Mouse (Mus musculus) cerebellum, adult 2 months (tissue): ENCODE data around the gene Slc6a17. TPM values are rescaled to one million over a fixed set of nuclear protein-coding genes. Genes with fewer than 3 reads are reported as not detected.

Experiments
- DNase-seq, 2 experiments: peaks; one replicate each; pipeline ENCODE4 v3.0.0; 2021
- H3K27ac ChIP-seq: fragments of 200-500 bp; 2 replicates; pipeline ENCODE4 v1.5.1; 2012; ENCODE audit warnings: low read length, control low read depth, inconsistent platforms; ENCODE audit not compliant: insufficient read depth
- H3K27me3 ChIP-seq: fragments of 200-500 bp; 2 replicates; pipeline ENCODE4 v1.6.1; 2012; ENCODE audit warnings: inconsistent platforms, mild to moderate bottlenecking, low read length, moderate library complexity; ENCODE audit not compliant: control insufficient read depth, insufficient read depth
- H3K4me1 ChIP-seq: fragments of 200-500 bp; 2 replicates; pipeline ENCODE4 v1.6.1; 2011; ENCODE audit warnings: low read length; ENCODE audit not compliant: control insufficient read depth, insufficient read depth
- H3K4me3 ChIP-seq: fragments of 200-500 bp; replicated peaks from 2 replicates; pipeline ENCODE3; 2011; ENCODE audit warnings: mild to moderate bottlenecking, low read depth, low read length, control low read depth; ENCODE audit not compliant: insufficient read depth
- CTCF ChIP-seq: fragments of 200-500 bp; IDR thresholded peaks from 2 replicates; pipeline ENCODE4 v1.5.1; 2011; ENCODE audit warnings: low read depth, mild to moderate bottlenecking, control low read depth, low read length, moderate library complexity, borderline replicate concordance; ENCODE audit not compliant: insufficient read depth
- POLR2A ChIP-seq: fragments of 200-500 bp; IDR thresholded peaks from 2 replicates; pipeline ENCODE4 v1.6.1; 2011; ENCODE audit warnings: low read length, control low read depth, borderline replicate concordance; ENCODE audit not compliant: insufficient read depth
- WGBS: fragments of 180-500 bp; shearing (Covaris S2); methylation state at CpG from one replicate; pipeline ENCODE4 v1.1.7; 2018; 5-methylcytosine and 5-hydroxymethylcytosine counted together
- polyA plus RNA-seq: library from polyadenylated mRNA; depleted of rRNA; stranded (reverse); fragments of >200 nt; gene quantifications from 2 replicates; pipeline ENCODE4 v1.2.3, GENCODE M21; 2012

Slc6a17 gene
- polyA plus RNA-seq, 1 experiment, result 158 TPM

DNA sequence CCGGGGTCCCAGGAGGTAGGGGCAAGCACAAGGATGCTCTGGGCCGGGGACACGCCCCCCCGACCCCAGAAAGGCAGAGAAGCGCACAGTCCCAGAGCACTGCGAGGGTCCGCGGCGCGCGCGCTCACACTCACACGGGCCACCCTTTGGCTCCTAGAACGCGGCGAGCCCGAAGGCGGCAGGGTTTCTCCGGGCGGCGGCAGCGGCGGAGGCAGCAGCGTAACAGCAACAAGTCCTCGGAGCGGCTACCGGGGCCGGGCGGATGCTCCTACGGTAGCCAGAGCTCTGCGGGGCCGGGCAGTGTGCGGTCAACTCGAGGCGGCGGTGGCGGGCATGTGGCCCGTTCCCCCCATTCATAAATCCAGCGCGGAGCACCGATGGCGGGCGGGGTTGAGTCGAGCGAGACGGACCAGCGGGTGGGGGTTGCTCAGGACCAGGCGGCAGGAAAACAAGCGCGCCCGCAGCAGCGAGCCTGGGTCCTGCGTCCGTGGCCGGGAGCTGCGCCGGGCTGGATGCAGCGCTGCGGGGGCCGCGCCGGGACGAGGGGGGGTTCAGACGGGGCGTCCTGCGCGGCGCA, 58.5 kb downstream of the Slc6a17 start, which contains the start of gene Kcnc4:
Gene Kcnc4, minus strand, starts transcription at position 357 of the 577 bp plus-strand sequence.
- H3K27ac ChIP-seq, result peak within 1 kb of the TSS; percentile 82
- peak; percentile 48 to 65 for DNase-seq
- under 1% methylated on average over 68 of the region's 68 CpGs for WGBS
- peaks cover 5% of the 10 kb centered on the region; the same call in 1 of the 2 replicates for H3K4me1 ChIP-seq
- no peaks in the 10 kb centered on the region for H3K27me3 ChIP-seq
- TF ChIP-seq POLR2A (no peak), CTCF (no peak)
- H3K4me3 ChIP-seq, result peak within 1 kb of the TSS; percentile 78

DNA sequence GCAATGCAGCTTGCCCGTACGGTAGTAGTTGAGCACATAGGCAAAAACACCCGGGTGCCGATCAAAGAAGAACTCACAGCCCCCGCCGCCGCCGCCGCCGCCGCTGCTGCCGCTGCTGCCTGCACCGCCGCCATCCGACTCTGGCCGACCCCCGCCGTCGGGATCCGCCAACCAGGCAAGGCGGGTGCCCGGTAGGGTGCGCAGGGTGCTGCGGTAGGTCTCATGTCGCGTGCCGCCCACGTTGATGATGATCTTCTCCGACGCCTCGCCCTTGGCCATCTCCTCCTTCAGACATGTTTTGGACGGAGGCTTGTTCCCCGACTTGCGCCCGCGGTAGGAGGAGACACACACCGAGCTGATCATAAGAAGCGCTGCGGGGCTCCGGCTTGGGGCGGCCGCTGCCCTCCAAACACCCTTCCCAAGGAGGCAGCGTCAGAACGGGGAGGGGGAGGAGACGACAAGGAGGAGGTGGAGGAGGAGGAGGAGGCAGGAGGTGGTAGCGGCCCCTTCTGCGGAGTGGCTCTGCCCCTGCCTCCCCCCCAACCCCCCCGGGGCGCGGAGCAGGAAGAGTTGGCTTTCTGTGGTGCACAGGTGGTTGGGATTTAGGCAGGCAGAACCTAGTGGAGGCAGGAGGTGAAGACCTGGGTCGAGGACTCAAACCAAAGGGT, 59.2 kb downstream of the Slc6a17 start:
- DNase-seq, result peak; percentile 56 to 61
- Histone ChIP-seq H3K27me3 (no peaks in the 10 kb centered on the region), H3K4me1 (peaks cover 5% of the 10 kb centered on the region; the same call in 1 of the 2 replicates), H3K27ac (no peak overlapping the region), H3K4me3 (peak overlapping the region; percentile 78)
- WGBS, result under 1% methylated on average over 51 of the region's 51 CpGs
- TF ChIP-seq POLR2A (no peak), CTCF (no peak)

DNA sequence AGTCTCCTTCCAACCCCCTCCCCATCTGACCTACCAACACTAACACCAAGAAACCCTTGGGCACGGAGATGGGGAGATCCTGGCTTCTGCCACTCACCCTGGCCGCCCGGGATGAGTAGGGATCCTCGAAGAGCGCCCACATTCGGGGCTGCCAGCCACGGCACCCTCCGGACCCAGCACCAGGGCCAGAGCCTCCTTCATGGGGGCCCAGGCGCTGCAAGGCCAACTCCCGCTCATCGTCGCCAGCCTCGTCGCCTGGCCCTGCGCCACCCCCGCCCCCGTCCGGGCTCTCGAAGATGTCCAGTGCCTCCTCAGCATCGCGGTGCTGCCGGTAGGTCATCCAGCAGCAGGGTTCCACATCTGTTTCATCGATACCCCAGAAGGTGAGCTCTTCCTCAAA, 59.7 kb downstream of the Slc6a17 start:
- 8% methylated on average over 23 of the region's 23 CpGs for WGBS

DNA sequence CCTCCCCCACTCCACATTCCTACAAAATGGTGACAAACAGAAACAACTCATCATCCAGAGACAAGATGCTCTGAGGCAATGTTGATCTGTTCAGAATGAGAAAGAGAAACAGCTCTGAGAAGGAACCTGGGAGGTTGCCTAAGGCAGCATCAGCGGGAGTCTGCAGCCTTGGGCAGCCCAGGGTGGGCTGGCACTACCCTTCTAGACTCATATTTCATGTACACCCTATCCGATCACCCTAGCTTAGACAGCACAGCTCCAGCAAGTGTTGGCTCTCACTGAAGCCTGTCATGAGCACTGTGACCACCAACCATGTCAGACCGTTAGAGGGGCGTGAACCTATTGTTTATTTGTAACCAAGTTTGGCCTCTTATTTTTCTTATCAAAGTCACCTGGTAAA, 63.5 kb downstream of the Slc6a17 start:
- peaks cover 21% of the 10 kb centered on the region for H3K4me1 ChIP-seq
- no peak for DNase-seq
- no peak overlapping the region for H3K27ac ChIP-seq
- WGBS, result 89% methylated on average over 4 of the region's 4 CpGs
- no peak for TF ChIP-seq CTCF
- no peak for TF ChIP-seq POLR2A
- no peaks in the 10 kb centered on the region for H3K27me3 ChIP-seq
- H3K4me3 ChIP-seq, result no peak overlapping the region

More for the DNA sequence above, 59.7 kb downstream of the Slc6a17 start:
- H3K27ac ChIP-seq, result no peak overlapping the region
- H3K4me1 ChIP-seq, result peaks cover 5% of the 10 kb centered on the region; the same call in 1 of the 2 replicates
- peak overlapping the region; percentile 78 for H3K4me3 ChIP-seq
- no peaks in the 10 kb centered on the region for H3K27me3 ChIP-seq
- DNase-seq, result peak in 1 of 2 experiments; percentile 54
- TF ChIP-seq POLR2A, result no peak
- no peak for TF ChIP-seq CTCF

DNA sequence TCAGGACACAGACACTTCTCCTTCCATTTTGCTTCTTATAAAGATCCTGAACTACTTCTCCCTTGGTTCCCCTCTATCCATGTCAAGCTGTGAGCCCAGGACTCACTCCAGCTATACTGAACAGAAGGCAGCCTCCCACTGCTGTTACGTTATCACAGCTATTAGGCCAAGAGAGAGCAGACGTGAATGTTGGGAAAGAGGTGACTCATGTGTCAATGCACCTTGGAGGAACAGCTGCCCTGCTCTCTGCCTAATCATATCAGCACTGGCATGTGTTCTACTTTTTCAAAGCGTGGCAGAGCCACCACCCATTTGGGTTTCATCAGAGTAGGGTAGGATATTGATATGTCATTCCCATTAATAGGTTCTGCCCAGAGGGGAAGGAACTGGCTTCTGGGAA, 71.0 kb downstream of the Slc6a17 start:
- Histone ChIP-seq H3K4me3 (no peak overlapping the region), H3K27ac (no peak overlapping the region), H3K27me3 (no peaks in the 10 kb centered on the region), H3K4me1 (peaks cover 42% of the 10 kb centered on the region)
- DNase-seq, result peak in 1 of 2 experiments; percentile 7
- WGBS, result 40% methylated on average over 3 of the region's 3 CpGs
- TF ChIP-seq CTCF (no peak), POLR2A (no peak)

DNA sequence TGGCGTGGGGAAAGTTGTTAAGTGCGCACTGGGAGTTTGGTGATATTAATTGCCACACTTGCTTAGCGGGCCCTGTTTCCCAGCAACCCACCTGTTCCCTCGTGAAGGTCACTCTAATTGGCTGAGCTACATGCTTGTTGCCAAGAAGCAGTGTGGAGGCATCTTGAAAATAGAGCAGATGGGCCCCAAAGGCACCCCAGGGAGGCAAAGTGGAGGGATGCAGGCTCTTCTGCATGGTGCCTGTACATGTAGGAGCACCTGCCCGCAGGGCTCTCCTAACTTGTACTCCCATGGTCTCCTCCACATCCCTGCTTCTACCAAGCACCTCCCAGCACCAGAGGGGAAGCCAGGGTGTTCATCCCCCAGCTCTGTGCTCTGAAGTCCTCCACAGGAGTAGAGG, 74.0 kb downstream of the Slc6a17 start:
- WGBS, result 32% methylated on average over 5 of the region's 5 CpGs
- peaks cover 28% of the 10 kb centered on the region for H3K4me1 ChIP-seq
- peak; percentile 30 to 39 for DNase-seq
- no peaks in the 10 kb centered on the region for H3K27me3 ChIP-seq
- no peak overlapping the region for H3K4me3 ChIP-seq
- H3K27ac ChIP-seq, result no peak overlapping the region
- no peak for TF ChIP-seq POLR2A

DNA sequence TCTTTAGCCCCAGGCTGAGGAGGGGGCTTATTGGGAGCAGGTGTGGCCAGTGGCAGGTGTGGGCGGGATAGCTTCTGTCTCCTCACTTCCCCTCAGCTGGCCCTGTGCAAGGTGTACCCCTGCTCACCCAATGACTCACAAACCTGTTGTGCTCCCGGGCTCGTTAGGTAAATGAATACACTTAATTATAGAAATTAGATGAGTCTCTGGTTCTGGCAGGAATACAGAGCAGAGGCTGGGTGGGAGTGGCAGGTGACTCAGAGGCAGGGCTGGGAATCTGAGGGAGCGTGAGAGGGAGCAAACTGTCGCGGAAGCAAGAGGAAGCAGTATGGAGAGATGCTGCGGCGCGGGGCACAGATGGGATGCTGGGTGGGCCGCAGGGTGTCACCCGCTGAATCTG, 75.6 kb downstream of the Slc6a17 start:
- Histone ChIP-seq H3K27me3 (no peaks in the 10 kb centered on the region), H3K4me1 (peaks cover 28% of the 10 kb centered on the region), H3K27ac (no peak overlapping the region), H3K4me3 (no peak overlapping the region)
- WGBS, result 43% methylated on average over 11 of the region's 11 CpGs
- TF ChIP-seq CTCF (no peak), POLR2A (no peak)
- DNase-seq, result peak in 1 of 2 experiments; percentile 37

DNA sequence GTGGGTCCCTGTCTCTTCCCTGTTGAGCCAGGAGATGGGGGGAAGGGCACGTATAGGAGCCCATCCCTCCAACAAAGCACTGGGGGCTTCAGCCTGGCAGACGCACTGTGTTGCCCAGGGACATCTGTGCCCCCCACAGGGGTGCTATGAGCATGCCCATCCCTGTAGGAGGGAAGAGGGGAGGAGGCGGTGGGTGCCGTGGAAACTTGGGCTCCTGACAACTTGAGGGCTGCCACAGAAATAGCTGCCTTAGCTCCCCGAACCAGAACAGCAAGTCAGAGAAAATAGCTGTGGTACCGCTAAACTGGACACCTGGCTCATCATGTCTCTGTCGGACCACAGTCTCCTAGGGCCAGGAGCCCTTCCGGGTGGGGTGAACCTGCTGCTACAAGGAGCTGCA, 76.5 kb downstream of the Slc6a17 start:
- WGBS, result 39% methylated on average over 8 of the region's 8 CpGs
- H3K27me3 ChIP-seq, result no peaks in the 10 kb centered on the region
- TF ChIP-seq POLR2A, result no peak
- no peak for TF ChIP-seq CTCF
- no peak overlapping the region for H3K27ac ChIP-seq
- H3K4me3 ChIP-seq, result no peak overlapping the region
- H3K4me1 ChIP-seq, result peaks cover 25% of the 10 kb centered on the region
- no peak for DNase-seq
